In the genomic region with DNA sequence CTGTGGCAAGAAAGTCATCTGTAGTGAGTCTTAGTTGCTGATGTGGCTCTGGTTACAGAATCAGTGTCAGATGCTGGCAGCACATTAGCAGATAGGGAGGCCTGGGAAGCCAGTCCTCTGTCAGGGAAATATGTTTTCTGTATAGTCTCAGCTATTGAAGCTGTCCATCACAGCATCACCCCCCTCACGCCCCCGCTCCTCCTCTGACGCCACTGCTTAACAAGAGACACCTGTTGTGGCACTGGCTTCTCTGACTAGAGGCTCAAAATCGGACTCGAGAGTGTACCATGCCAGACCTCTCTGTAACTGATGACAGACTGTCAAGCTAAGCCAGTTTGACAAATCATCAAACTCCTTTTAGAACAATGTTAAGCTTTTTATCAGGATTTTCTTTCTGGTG, we compare ENCODE assay signal across 11 mouse cellular contexts.
DNase-seq lines count a peak whose midpoint lies in the region; ATAC-seq lines count a peak whose summit lies in the region.
"Had no signal": no experiment of that assay in that cellular context is flagged by ENCODE, and none has a peak within 500 bp of the region (broad histone marks: within the 10 kb centered on the region; RNA-seq: fewer than 3 reads in every experiment).

No protein-coding gene starts in this region.

- H3K36me3 ChIP-seq in kidney, embryonic 15.5 days = no peaks in the 10 kb centered on the region
- H3K36me3 ChIP-seq in embryonic facial prominence, embryonic 11.5 days (replicated peaks; ENCODE audit: control insufficient read depth, insufficient read depth, low read depth, low read length) = no peaks in the 10 kb centered on the region
- H3K36me3 ChIP-seq: limb, embryonic 12.5 days; midbrain, embryonic 12.5 days had no signal

- no peak overlapping the region for H3K9ac ChIP-seq in kidney, embryonic 15.5 days
- no peak overlapping the region for H3K9ac ChIP-seq in embryonic facial prominence, embryonic 11.5 days (replicated peaks; ENCODE audit: low read length)
- H3K9ac ChIP-seq: limb, embryonic 12.5 days; midbrain, embryonic 12.5 days had no signal

- H3K4me2 ChIP-seq in kidney, embryonic 15.5 days = no peak overlapping the region
- H3K4me2 ChIP-seq in embryonic facial prominence, embryonic 11.5 days (ENCODE audit: low read depth, low read length) = no peak overlapping the region
- H3K4me2 ChIP-seq: limb, embryonic 12.5 days; midbrain, embryonic 12.5 days had no signal

- DNase-seq in kidney, postnatal 25 days = no peak
- peak; percentile 86 for DNase-seq in embryonic facial prominence, embryonic 11.5 days (ENCODE audit: low spot score)
- peak; percentile 51 for DNase-seq in heart, postnatal 4 days
- peak; percentile 40 to 78 for DNase-seq in lung, postnatal 4 days
- DNase-seq in spleen, postnatal 36 days (ENCODE audit: low spot score in 2 of 2) = no peak
- no peak for DNase-seq in right cerebral cortex, postnatal 10 days (ENCODE audit: low spot score in 2 of 2)
- DNase-seq: right cerebral cortex, postnatal 4 days had no signal

- no peaks in the 10 kb centered on the region for H3K9me3 ChIP-seq in kidney, embryonic 15.5 days (replicated peaks)
- no peaks in the 10 kb centered on the region for H3K9me3 ChIP-seq in embryonic facial prominence, embryonic 11.5 days (replicated peaks; ENCODE audit: control insufficient read depth, low read length)
- H3K9me3 ChIP-seq: limb, embryonic 12.5 days; midbrain, embryonic 12.5 days had no signal

- 0 out of 2 replicates have a peak, but pooled peaks have one; percentile 33 for ATAC-seq in kidney, embryonic 15.5 days (replicated peaks; ENCODE audit: low FRiP score)
- peak; percentile 80 for ATAC-seq in embryonic facial prominence, embryonic 11.5 days (replicated peaks; ENCODE audit: insufficient number of reproducible peaks, low FRiP score, low TSS enrichment, low read depth)
- ATAC-seq: hindbrain, postnatal 0 days had no signal

- no peaks in the 10 kb centered on the region for H3K27me3 ChIP-seq in kidney, embryonic 15.5 days
- no peaks in the 10 kb centered on the region for H3K27me3 ChIP-seq in embryonic facial prominence, embryonic 11.5 days (ENCODE audit: control insufficient read depth, insufficient read depth, low read length)
- H3K27me3 ChIP-seq: limb, embryonic 12.5 days; midbrain, embryonic 12.5 days had no signal

- no peak overlapping the region for H3K4me3 ChIP-seq in kidney, embryonic 15.5 days (replicated peaks)
- no peak overlapping the region for H3K4me3 ChIP-seq in embryonic facial prominence, embryonic 11.5 days (ENCODE audit: low read depth, low read length)
- H3K4me3 ChIP-seq: limb, embryonic 12.5 days; midbrain, embryonic 12.5 days had no signal

- 22% methylated on average over 5 of the region's 5 CpGs for WGBS in kidney, embryonic 15.5 days
- 18% methylated on average over 5 of the region's 5 CpGs for WGBS in embryonic facial prominence, embryonic 11.5 days

- H3K27ac ChIP-seq in kidney, embryonic 15.5 days = no peak overlapping the region
- peak overlapping the region; percentile 23 for H3K27ac ChIP-seq in embryonic facial prominence, embryonic 11.5 days (replicated peaks; ENCODE audit: low read depth, low read length)
- H3K27ac ChIP-seq: hindbrain, postnatal 0 days; midbrain, embryonic 12.5 days had no signal

- peaks cover 23% of the 10 kb centered on the region for H3K4me1 ChIP-seq in kidney, embryonic 15.5 days
- no peaks in the 10 kb centered on the region for H3K4me1 ChIP-seq in embryonic facial prominence, embryonic 11.5 days (ENCODE audit: control insufficient read depth, insufficient read depth, low read length)

Comparison
In these comparisons a context has a peak if more than half of its experiments do, and no peak if none do; other contexts are left out.
1. DNase-seq: peak in embryonic facial prominence, embryonic 11.5 days (single experiment), heart, postnatal 4 days (single experiment) and lung, postnatal 4 days (2 of 2); none in kidney, postnatal 25 days (0 of 2), spleen, postnatal 36 days (0 of 2) and right cerebral cortex, postnatal 10 days (0 of 2).